Mouse (Mus musculus) kidney, adult 8-10 months (tissue): Measurements from ENCODE around the gene Inka2.

ENCODE experiments used
- DNase-seq, 2 experiments: peaks; one replicate each; pipeline ENCODE4 v3.0.0; 2022

Gene Inka2

DNA sequence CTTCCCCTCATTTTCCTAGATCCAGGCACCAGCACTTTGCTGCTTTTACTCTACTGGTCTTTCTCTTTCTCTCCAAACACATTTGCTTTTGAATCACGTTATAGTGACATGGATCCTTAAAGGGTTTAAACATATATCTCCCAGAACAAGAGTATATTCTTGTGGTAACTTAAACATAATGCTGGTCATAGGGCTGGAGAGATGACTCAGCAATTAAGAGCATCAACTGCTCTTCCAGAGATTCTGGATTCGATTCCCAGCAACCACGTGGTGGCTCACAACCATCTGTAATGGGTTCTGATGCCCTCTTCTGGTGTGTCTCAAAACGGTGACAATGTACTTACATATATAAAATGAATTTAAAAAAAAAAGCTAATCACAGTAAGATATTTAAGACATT lies 28.0 kb downstream of the Inka2 start:
- DNase-seq = no peak

DNA sequence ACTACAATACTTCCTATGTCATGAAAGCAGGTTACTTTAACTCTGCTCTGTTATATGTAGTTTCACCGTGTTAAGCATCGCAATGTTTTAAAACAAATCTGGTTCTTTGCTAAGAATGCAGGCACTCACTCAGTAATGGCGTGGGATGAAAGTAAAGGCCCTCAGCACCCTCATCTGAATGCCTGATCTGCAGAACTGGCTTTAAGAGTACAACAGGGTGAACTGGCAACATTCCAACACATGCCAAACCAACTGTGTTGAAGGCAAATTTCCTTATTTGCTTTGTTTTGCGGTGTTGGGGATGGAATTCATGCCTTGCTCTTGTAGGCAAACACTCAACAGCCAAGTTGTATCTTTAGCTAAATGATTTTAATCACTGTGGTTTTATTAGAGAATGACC lies 29.1 kb downstream of the Inka2 start:
- no peak for DNase-seq

DNA sequence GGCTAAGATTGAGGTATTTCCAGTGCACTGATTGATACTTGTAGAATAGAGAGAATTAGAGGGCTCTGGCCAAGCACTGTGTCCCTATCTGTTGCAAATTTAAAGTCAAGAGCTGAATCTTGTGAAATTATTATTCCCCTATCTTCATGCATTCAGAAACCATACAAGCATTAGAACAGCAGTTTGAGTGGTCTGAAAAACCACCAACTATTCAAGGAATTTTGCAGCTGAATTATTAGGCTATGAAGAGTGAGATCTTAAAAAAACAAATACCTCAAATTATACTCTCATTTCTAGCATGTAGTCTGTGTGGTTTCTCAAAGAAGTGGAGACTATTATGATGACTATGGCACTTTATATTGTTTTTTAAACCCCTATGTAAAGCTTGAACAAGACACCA lies 30.9 kb downstream of the Inka2 start:
- no peak for DNase-seq

DNA sequence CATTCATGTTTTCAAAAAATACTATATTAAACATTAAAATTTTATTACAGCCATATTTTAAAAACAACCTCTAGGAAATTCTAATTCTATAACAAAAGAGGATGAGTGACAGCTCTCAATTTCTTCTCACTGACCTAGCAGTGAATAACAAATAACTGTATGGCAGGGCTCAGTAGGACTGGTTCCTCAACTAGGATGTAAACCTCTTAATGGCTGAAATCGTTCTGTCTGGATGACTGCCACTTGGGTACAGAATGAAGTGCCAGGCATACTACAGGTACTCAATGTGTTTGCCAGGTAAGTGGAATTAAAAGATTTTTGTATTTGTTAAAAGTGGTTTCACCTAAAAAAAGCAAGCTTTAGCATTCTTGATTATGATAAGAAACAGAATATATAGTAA lies 31.7 kb downstream of the Inka2 start:
- DNase-seq = no peak

DNA sequence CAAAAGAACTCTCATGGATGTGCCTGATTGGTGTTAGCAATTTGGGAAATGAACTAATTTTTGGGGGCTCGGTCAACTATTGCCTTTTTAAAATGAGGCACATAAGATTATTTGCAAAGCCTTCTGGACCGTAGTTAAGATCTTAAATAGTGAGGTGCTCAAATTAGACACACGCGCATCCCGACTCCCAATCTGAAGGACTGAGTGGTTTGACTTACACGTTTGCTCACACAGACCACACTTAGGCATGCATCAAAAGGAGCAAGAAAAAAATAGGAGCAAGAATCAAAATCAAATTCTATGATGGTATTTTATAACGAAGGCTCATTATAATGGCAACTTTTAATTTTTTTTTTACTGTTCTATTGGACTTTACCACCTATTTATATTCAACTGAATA lies 32.7 kb downstream of the Inka2 start:
- DNase-seq = no peak

DNA sequence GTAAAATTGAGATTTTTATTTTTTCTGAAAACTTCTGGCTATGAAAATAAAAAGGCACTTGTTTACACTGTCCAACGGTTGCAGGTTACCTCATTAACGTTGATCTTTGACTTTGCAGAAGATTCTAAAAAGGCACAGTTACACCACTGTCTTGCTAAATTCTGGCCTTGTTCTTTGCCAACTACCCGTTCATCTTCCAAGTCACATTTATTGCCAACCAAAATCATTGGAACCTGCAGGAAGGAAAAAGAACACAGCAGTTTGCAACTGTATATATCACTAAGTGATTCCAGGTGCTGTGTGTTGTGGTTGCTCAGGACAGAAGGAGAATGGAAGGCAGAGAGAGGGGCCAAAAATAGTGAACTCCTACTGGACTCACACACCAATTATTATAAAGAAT lies 33.3 kb downstream of the Inka2 start:
- peak in 1 of 2 experiments; percentile 13 for DNase-seq

DNA sequence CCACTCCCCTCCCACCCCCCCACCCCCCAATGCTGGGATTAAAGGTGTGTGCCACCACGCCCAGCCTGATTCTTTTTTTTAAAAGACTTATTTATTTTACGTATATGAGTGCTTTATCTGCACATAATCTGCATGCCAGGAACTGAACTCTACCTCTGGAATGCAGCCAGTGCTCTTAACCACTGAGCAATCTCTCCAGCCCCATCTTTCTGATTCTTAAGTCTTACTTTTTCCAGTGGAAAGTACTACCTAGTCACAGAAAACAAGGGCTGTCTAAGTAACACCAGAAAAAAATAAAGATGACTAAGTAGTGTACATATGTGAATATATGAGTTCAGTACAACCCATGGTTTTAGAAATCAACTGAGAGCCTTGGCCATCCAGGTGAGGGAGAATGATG lies 42.1 kb downstream of the Inka2 start:
- no peak for DNase-seq

DNA sequence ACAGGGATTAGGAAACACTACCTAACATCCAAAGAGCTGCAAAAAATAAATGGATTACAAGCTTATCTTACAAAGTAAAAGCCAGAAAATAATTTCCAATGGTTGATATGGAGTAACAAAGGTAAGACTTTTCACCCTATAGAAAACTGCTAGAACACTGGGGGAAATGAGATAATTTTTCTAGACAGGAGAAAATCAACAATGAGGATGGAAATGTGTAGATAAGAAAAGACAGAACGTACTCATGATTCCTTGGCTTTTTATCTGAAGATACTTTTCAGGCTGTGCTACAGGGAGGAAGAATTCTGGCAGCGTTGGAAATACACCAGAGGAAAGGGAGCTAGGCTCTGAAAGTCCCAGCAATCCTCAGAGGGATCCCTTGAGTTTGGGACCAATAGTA lies 46.4 kb downstream of the Inka2 start:
- DNase-seq = no peak

DNA sequence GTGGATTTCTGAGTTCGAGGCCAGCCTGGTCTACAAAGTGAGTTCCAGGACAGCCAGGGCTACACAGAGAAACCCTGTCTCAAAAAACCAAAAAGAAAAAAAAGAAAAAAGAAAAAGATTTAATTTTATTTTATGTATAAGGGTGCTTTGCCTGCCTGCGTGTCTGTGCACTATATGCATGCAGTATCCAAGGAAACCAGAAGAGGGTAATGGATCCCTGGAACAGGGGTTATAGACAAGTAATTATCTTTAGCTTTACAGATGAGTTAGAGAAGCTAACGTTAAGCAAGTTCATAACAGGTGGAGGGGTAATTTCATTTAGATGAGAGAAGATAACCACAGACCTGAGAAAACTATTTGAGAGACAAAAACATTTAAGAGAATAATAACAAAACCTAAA lies 49.8 kb downstream of the Inka2 start:
- no peak for DNase-seq

DNA sequence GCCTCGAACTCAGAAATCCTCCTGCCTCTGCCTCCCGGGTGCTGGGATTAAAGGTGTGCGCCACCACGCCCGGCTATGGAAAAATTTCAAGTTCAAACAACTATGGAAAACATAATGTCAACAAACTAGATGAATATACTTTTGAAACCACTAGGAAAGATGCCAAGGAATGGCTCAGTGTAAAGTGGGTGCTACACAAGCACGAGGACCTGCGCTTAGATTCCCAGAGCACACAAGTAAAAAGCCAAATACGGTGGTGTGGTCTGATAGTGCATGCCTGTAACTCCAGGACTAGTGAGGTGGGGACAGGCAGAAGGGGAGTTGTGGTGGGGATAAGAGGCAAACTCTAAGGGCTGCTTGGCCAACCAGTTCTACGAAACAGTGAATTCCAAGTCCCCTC lies 50.7 kb downstream of the Inka2 start:
- DNase-seq = no peak

DNA sequence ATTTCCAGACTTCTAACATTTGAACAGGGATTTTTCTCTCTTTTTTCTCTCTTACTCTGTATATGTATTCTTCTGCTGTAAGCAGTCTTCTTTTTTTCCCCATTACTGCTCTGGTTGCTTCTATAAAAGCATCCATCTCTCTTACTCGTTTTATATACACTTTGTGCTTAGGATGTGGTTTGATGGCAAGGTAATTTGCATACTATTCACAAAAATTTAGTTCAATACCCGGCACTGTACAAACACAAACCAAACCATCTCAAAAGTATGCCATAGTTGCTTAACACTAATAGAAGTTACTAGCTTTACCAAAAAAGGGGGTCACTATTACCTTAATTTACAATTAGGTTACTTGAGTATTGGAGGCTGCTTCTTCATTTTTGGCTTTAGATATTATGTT lies 52.1 kb downstream of the Inka2 start:
- DNase-seq = no peak

DNA sequence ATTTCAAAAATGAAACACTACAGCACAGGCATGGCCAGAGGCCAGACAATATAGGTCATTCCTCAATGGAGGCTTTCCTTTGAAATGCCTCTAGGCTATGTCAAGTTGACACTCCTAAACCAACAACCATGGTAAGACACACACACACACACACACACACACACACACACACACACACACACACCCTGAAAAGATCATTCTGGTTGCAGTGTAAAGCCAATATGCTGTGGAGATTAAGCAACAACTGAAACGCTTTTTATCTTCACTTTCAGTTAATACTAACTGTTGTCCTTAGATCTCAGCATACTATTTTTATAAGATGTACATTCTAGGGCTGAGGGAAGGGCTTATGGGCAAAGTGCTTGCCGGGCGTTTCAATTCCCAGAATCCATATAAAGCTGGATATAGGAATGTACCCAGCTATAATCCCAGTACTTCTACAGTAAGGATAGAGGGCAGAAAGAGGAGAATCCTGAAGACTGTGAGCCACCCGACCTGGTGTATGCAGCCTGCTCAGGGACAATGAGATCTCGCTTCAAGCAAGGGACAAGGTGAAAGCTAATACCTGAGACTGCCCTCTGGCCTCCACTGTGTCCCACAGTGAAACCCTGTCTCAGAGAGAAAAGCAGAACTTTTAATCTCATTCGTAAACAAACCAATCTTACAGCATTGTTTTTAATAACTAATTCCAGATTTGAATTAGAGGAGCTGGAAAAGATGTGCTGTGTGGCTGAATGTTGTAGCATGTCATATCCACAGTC lies 53.1 kb downstream of the Inka2 start:
- no peak for DNase-seq

DNA sequence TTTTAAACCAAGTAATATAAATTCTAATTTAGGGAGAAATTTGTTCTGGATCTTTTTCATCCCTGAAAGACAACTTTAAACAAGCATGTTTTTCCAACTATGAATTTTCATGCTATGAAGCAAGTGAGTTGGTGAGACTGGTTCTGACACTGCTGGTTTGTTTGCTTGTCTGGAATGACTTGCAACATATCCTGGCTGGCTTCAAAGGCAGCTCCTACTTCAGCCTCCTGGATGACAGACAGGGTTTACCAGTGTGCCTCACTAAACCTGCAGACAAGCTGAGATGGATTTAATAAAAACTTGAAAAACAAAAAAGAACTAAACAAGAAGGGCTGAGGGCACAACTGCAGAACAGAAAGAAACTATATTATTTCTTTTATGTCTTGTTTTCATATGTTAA lies 53.7 kb downstream of the Inka2 start:
- DNase-seq = no peak

DNA sequence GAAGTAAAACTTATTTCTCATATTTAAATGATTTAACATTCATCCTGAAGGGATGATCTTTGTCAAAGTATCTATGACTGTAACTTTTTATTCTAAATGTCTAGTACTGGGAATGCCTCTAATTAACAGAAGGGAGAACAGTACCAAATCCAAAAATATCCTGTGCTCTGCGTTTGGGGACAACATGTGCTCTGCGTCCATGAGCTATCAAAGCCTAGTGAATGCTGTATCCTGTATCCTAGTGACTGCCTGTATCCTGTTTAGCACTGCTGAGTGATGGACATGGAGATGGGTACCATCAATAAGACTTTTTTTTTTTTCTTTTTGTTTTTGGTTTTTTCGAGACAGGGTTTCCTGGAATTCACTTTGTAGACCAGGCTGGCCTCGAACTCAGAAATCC lies 54.3 kb downstream of the Inka2 start:
- no peak for DNase-seq

DNA sequence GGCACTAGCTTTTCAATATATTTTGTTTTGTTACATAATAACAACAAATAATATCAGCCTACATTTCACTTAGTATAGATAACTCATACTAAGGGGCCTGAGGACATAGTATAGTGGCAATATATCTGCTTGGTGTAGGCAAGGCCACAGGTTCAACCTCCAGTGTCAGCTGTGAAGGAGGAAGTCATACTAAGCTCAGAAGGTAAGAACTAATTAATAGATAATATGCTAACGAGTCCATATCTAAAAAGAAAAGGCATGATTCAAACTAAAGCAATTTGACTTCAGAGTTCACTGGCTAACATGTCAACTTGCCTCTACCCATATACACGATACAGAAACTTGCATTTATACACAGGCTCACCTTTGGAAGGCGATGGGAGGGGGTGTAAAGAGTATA lies 55.7 kb downstream of the Inka2 start:
- no peak for DNase-seq

DNA sequence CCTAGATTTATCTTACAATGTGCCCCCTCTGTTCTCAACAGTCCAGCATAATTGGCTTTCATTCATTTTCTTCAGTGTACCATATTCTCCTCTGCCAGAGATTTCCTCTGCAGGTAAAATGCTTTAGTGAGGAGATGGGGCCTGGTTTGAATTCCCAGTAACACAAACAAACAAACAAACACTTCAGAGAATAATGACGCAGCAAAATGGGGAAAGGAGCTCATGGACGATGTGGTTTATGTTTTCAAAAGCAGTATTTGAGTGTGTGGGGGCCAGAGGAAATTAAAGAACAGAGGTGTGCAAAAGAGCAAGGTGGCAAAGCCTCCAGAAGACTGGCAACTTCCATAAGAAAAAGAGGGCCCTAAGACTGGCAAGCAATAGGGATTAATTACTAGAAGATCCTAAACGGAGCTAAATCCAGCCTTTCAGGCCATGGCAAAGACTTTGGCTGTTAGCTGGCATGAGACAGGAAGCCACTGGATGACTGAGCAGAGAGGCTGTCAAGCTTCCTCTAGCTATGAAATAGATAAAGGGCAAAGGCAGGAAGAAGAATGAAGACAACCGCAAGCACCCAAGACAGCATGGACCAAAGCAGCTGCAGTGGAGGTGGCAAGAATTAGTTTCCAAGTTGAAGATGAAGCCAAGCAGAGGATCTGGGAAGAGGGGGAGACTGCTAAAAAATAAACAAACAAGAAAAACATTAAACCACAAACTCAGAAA lies 58.9 kb downstream of the Inka2 start:
- DNase-seq = no peak

DNA sequence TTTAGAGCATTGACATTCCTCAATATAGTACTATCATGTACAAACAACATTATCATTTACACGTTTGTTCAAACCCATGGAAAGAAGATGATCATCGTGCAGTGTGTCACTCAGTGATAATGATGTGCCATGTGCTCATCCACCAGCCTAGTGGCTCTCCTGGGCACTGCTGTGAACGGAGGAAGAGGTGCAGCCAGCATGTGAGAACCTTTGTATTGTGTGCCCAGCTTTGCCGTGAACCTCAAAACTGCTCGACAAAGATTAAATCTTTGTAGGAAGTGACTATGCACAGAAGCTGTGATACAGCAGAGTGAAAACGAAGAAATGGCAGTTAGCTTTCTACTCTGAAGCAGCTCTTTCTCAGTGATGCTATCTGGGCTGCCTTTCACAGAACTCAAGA lies 64.1 kb downstream of the Inka2 start:
- DNase-seq = no peak

DNA sequence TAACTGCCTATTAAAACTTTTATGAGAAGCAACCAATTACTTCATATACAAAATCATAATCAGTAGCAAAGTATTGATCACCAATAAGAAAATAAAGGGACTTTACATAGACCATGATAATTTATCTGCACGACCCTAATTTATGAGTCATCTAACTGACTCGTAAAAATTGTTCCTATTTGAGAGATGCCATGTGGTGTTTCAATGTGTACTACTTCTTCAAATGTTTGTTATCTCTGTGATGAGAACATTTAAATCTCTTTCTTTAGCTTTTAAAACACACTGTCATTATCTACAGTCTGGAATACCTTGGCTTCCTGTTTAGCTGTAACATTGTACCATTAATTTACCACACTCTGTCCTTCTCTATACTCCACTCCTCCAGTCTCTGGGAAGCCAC lies 65.0 kb downstream of the Inka2 start:
- DNase-seq = no peak
